Comparison of ENCODE assay signal across 13 mouse cellular contexts in genomic region chr5:142325560-142325959, GRCm38 (mm10).
DNase-seq lines count a peak whose midpoint lies in the region; ATAC-seq and TF ChIP-seq lines count a peak whose summit lies in the region.
"Had no signal": no experiment of that assay in that cellular context is flagged by ENCODE, and none has a peak within 500 bp of the region (broad histone marks: within the 10 kb centered on the region; RNA-seq: fewer than 3 reads in every experiment).

No protein-coding gene starts in this region.

- TF ChIP-seq CTCF in lung, embryonic 14.5 days (IDR thresholded peaks at IDR 0.05; ENCODE audit: low read depth) = peak; percentile 24; the same call in 1 of the 2 replicates

- no peaks in the 10 kb centered on the region for H3K27me3 ChIP-seq in lung, embryonic 14.5 days (ENCODE audit: insufficient read depth, low read length)
- H3K27me3 ChIP-seq: embryonic facial prominence, embryonic 15.5 days; liver, embryonic 15.5 days; midbrain, embryonic 13.5 days had no signal

- H3K4me1 ChIP-seq in lung, embryonic 14.5 days (ENCODE audit: insufficient read depth) = no peaks in the 10 kb centered on the region
- H3K4me1 ChIP-seq: liver, embryonic 15.5 days; midbrain, embryonic 13.5 days had no signal

- H3K36me3 ChIP-seq in lung, embryonic 14.5 days (ENCODE audit: insufficient read depth) = no peaks in the 10 kb centered on the region
- H3K36me3 ChIP-seq: embryonic facial prominence, embryonic 15.5 days; liver, embryonic 15.5 days; midbrain, embryonic 13.5 days had no signal

- no peak overlapping the region for H3K4me3 ChIP-seq in lung, embryonic 14.5 days (ENCODE audit: low read depth, low read length)
- H3K4me3 ChIP-seq: embryonic facial prominence, embryonic 15.5 days; liver, embryonic 15.5 days; midbrain, embryonic 13.5 days had no signal

- intact Hi-C loops in gastrocnemius, postnatal 14 days (cut with DNase I; ENCODE audit: low total_unique reads) = no loop called here

- H3K4me2 ChIP-seq in lung, embryonic 14.5 days = no peak overlapping the region
- H3K4me2 ChIP-seq: embryonic facial prominence, embryonic 15.5 days; liver, embryonic 15.5 days; midbrain, embryonic 13.5 days had no signal

- no peak for ATAC-seq in lung, embryonic 14.5 days (ENCODE audit: insufficient read depth)
- ATAC-seq: intestine, embryonic 16.5 days; midbrain, embryonic 13.5 days had no signal

- DNase-seq in gastrocnemius, postnatal 14 days = peak; percentile 19
- no peak for DNase-seq in gastrocnemius, adult 8-10 months (ENCODE audit: low spot score in 2 of 2)
- DNase-seq in lung, embryonic 14.5 days = no peak
- no peak for DNase-seq in lung, adult 18-20 months
- DNase-seq in B cell, adult 2 months = peak; percentile 36 to 42
- peak; percentile 42 to 44 for DNase-seq in adrenal gland, postnatal 36 days
- no peak for DNase-seq in cerebellum, adult 11 months
- DNase-seq in layer of hippocampus, adult 9-10 months (ENCODE audit: low spot score) = no peak
- DNase-seq: cerebellum, adult 18-20 months had no signal

- H3K9me3 ChIP-seq in lung, embryonic 14.5 days (ENCODE audit: low read depth, low read length) = no peaks in the 10 kb centered on the region
- H3K9me3 ChIP-seq: embryonic facial prominence, embryonic 15.5 days; liver, embryonic 15.5 days; midbrain, embryonic 13.5 days had no signal

- no peak overlapping the region for H3K9ac ChIP-seq in lung, embryonic 14.5 days
- H3K9ac ChIP-seq: embryonic facial prominence, embryonic 15.5 days; liver, embryonic 15.5 days; midbrain, embryonic 13.5 days had no signal

- no peak overlapping the region for H3K27ac ChIP-seq in lung, embryonic 14.5 days (ENCODE audit: low read depth)
- H3K27ac ChIP-seq: embryonic facial prominence, embryonic 15.5 days; liver, embryonic 15.5 days; midbrain, embryonic 13.5 days had no signal

- WGBS in lung, embryonic 14.5 days = 74% methylated on average over 4 of the region's 4 CpGs

Comparison
In these comparisons a context has a peak if more than half of its experiments do, and no peak if none do; other contexts are left out.
1. DNase-seq: peak in gastrocnemius, postnatal 14 days (single experiment), B cell, adult 2 months (2 of 2) and adrenal gland, postnatal 36 days (2 of 2); none in gastrocnemius, adult 8-10 months (0 of 2), lung, embryonic 14.5 days (single experiment), lung, adult 18-20 months (0 of 2), cerebellum, adult 11 months (single experiment) and layer of hippocampus, adult 9-10 months (single experiment).